Mouse (Mus musculus): ENCODE measurements at regions not wholly inside any gene's neighbourhood (a gene's known extent, or its start where the extent isn't known, plus 50 kb on each side); places are given as distances from the start of the nearest gene placed in this dataset.

DNA sequence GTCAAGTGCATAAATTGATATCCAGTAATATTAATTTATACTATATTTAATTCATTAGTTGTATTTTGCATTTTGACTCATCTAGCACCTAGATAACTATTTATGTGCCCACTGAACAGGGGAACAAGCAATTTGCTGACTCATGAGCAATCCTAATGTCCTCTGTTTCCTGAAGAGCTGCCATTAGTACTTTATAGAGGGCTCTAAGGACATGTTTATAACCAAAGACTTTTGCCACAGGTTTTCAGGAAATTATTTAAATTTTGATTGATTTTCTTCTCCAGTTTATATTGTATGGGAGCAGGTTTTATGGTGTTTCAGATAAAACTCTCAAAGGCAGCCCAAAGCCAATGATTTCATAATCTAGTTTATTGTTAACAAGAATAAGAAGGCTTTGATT lies 1018.4 kb downstream of the Car8 start:
- no peak for ATAC-seq (ENCODE audit: insufficient number of reproducible peaks, insufficient read depth, low FRiP score, low TSS enrichment, low read depth)
- no peaks in the 10 kb centered on the region for H3K36me3 ChIP-seq
- H3K4me2 ChIP-seq: no peak overlapping the region

DNA sequence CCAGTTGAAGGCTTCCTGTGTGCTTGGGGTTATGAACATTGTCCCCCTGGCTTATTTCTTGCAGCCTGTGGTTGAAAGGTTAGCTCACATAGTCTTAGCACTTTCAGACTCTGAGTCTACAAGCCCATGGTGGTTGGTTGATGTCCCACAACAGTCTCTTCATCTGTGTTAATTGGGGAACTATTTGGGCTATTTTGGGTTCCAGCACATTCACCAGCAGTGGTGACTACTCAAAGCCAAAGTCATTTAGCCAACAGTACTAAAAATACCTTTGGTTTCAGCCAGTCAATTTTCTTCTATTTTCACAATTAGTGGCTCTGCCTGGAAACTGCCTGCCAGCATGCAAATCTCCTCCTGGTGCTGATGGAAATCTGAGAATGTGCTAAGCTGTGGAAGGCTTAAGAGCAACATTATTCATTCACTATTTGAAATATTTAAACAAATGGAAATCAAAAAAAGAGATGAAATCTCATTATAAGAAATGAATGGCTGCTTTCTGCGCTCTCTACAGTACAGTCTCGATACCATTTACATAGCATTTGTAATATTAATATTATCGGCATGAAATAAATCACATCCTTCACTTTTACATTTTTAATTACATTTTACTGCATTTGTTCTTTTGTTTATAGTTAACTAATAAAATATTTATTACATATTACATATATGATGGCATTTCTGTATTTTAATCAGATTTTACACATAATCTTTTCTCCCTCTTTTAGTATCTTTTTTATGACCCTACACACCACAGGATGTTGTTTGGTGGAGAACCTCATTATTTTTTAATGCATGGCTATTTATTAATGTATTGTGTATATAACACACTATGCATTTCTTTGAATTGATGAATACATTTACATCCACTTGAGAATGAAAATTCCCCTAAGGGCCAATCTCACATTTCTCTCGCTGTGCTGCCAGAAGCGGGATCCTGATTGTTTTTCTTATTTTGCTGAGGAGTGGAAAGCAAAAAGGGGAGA lies 1023.5 kb downstream of the Car8 start:
- no peak for ATAC-seq (ENCODE audit: insufficient number of reproducible peaks, insufficient read depth, low FRiP score, low TSS enrichment, low read depth)
- Histone ChIP-seq H3K36me3 (no peaks in the 10 kb centered on the region), H3K4me1 (replicated peaks) (0 out of 2 replicates have a peak, but pooled peaks cover 4% of the 10 kb centered on the region), H3K9ac (replicated peaks) (no peak overlapping the region), H3K4me3 (replicated peaks) (no peak overlapping the region), H3K9me3 (no peaks in the 10 kb centered on the region), H3K27ac (no peak overlapping the region), H3K27me3 (no peaks in the 10 kb centered on the region), H3K4me2 (no peak overlapping the region)
- 68% methylated on average over 5 of the region's 5 CpGs for WGBS

More for the DNA sequence above, 1018.4 kb downstream of the Car8 start:
- Histone ChIP-seq H3K4me3 (replicated peaks) (no peak overlapping the region), H3K9me3 (no peaks in the 10 kb centered on the region), H3K4me1 (replicated peaks) (0 out of 2 replicates have a peak, but pooled peaks cover 4% of the 10 kb centered on the region), H3K27ac (no peak overlapping the region), H3K9ac (replicated peaks) (no peak overlapping the region), H3K27me3 (no peaks in the 10 kb centered on the region)

DNA sequence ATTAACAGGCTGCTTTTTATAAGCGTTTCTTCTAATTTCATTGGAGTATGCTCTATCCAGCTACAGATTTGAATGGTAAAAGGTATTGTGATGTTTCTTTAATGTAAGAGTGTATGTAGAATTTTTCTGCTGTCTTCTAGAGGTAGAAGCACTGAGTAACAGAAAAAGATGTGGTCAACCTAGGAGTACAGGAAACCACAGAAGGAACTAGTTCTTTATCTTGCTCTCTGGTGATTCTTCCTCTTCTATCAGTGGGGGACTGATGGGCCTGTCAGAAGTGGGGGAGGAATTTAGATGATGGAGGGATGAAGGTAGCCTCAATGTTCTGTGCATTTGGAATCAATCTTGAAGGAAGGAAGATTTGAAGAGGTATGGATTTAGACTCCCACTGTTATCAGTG lies 1031.9 kb downstream of the Car8 start:
- no peaks in the 10 kb centered on the region for H3K27me3 ChIP-seq
- no peak for ATAC-seq (ENCODE audit: insufficient number of reproducible peaks, insufficient read depth, low FRiP score, low TSS enrichment, low read depth)
- H3K4me1 ChIP-seq (replicated peaks): no peaks in the 10 kb centered on the region
- no peaks in the 10 kb centered on the region for H3K9me3 ChIP-seq
- H3K36me3 ChIP-seq: no peaks in the 10 kb centered on the region
- no peak overlapping the region for H3K9ac ChIP-seq (replicated peaks)
- H3K27ac ChIP-seq: no peak overlapping the region
- no peak overlapping the region for H3K4me2 ChIP-seq
- H3K4me3 ChIP-seq (replicated peaks): no peak overlapping the region
- 89% methylated on average over 1 of the region's 1 CpGs for WGBS

DNA sequence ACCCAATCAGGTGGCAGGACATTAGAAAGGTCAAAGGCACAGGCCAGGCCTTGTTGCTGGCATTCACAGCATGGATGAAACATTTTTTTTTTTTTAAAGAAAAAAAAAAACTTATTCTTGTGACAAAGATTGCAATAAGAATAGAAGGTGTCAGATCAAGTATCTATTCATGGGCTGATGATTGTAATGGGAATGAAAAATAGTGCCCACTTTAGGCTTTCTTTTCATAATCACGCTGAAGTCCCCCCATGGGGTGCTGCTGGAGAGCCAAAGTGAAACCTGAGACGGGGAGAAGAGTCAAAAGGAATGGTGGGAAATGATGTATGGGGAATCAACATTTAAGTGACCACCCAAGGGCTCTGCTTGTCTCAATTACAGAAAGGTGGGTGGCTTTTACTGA lies 1037.0 kb downstream of the Car8 start:
- WGBS: 30% methylated on average over 2 of the region's 2 CpGs
- ATAC-seq (ENCODE audit: insufficient number of reproducible peaks, insufficient read depth, low FRiP score, low TSS enrichment, low read depth): no peak
- no peaks in the 10 kb centered on the region for H3K27me3 ChIP-seq
- H3K4me2 ChIP-seq: no peak overlapping the region
- H3K4me3 ChIP-seq (replicated peaks): no peak overlapping the region
- no peaks in the 10 kb centered on the region for H3K36me3 ChIP-seq
- no peak overlapping the region for H3K9ac ChIP-seq (replicated peaks)
- no peaks in the 10 kb centered on the region for H3K4me1 ChIP-seq (replicated peaks)
- H3K9me3 ChIP-seq: no peaks in the 10 kb centered on the region
- H3K27ac ChIP-seq: no peak overlapping the region

DNA sequence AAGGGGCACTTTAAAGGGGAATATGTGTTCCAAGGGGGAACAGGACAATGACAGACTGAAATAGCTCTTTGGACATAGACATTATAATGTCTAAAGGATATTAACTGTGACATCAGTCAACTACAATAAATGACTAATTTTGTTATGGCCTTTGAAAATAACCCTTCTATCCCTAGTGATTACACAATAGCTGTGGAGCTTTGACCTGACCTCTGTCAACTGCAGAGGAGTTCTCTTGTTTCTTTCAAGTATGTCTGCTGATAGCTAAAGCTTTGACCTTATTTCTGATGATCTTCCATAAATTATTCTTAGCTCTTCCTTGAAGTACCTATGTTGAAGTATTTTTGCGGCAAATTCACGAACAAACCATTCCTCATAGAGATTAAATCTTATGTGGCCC lies 1038.9 kb downstream of the Car8 start:
- Histone ChIP-seq H3K27me3 (no peaks in the 10 kb centered on the region), H3K4me2 (no peak overlapping the region), H3K4me3 (replicated peaks) (no peak overlapping the region), H3K9ac (replicated peaks) (no peak overlapping the region), H3K27ac (no peak overlapping the region), H3K4me1 (replicated peaks) (no peaks in the 10 kb centered on the region), H3K9me3 (no peaks in the 10 kb centered on the region), H3K36me3 (no peaks in the 10 kb centered on the region)
- 89% methylated on average over 2 of the region's 2 CpGs for WGBS
- ATAC-seq (ENCODE audit: insufficient number of reproducible peaks, insufficient read depth, low FRiP score, low TSS enrichment, low read depth): no peak

DNA sequence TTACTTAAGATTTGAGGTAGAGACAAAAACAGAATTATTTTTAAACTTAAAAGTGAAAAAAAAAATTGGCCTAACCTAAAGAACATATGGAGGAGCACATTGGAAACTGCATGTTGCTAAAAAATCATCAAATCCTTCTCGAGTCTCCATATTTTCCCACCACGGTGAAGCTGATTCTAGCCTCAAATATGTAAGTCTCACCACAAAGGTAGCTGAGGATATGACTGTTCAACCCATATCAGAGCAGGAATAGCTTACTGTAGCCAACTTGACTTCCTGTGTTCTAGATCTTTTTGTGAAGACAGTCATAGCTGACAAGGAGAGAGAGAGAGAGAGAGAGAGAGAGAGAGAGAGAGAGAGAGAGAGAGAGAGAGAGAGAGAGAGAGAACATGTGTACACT lies 1039.8 kb downstream of the Car8 start:
- Histone ChIP-seq H3K27me3 (no peaks in the 10 kb centered on the region), H3K27ac (no peak overlapping the region), H3K4me3 (replicated peaks) (no peak overlapping the region), H3K36me3 (no peaks in the 10 kb centered on the region), H3K4me1 (replicated peaks) (no peaks in the 10 kb centered on the region), H3K9me3 (no peaks in the 10 kb centered on the region), H3K9ac (replicated peaks) (no peak overlapping the region), H3K4me2 (no peak overlapping the region)
- ATAC-seq (ENCODE audit: insufficient number of reproducible peaks, insufficient read depth, low FRiP score, low TSS enrichment, low read depth): no peak
- WGBS: 99% methylated on average over 2 of the region's 2 CpGs

DNA sequence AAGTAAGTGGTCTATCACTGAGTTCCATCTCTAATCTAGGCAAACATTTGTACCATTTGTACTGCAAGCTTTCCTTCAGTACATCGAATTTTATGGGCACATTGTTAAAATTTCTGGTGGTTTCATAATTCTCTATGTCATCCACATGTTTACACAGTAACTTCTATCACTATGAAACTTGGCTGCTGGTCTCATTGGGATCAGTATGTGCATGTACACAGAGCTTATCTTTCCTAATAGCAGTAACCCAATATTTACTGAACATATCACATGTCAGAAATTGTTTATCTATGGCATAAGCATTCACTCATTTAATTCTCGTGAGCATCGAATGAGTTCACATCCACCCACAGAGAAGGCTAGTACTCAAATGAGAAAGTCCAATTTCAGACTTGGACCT lies 1042.3 kb downstream of the Car8 start:
- 88% methylated on average over 3 of the region's 3 CpGs for WGBS
- no peaks in the 10 kb centered on the region for H3K4me1 ChIP-seq (replicated peaks)
- H3K9ac ChIP-seq (replicated peaks): no peak overlapping the region
- no peaks in the 10 kb centered on the region for H3K9me3 ChIP-seq
- no peaks in the 10 kb centered on the region for H3K36me3 ChIP-seq
- H3K4me2 ChIP-seq: no peak overlapping the region
- H3K27ac ChIP-seq: no peak overlapping the region
- no peaks in the 10 kb centered on the region for H3K27me3 ChIP-seq
- H3K4me3 ChIP-seq (replicated peaks): no peak overlapping the region
- no peak for ATAC-seq (ENCODE audit: insufficient number of reproducible peaks, insufficient read depth, low FRiP score, low TSS enrichment, low read depth)

DNA sequence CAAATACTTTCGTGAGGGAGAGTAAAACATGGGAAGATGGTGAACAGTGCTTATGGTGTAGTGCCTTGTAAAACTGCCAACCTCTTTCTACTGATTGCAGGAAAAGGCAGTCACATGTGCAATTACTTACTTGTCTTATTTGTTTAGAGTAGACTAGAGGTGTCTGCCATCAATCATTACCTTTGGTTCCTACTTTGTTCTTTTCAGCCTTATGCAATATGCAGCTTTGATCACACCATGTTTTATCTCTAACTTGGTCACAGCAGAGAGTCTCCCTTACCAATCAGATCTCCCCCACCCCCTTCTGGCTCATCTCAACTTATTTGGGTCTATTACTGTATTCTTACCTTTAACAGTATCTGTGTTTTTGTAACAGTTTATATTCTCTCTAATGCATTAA lies 1043.2 kb downstream of the Car8 start:
- Histone ChIP-seq H3K27me3 (no peaks in the 10 kb centered on the region), H3K27ac (no peak overlapping the region), H3K4me2 (no peak overlapping the region), H3K9me3 (no peaks in the 10 kb centered on the region), H3K9ac (replicated peaks) (no peak overlapping the region), H3K36me3 (no peaks in the 10 kb centered on the region), H3K4me3 (replicated peaks) (no peak overlapping the region), H3K4me1 (replicated peaks) (no peaks in the 10 kb centered on the region)
- 62% methylated on average over 1 of the region's 1 CpGs for WGBS
- ATAC-seq (ENCODE audit: insufficient number of reproducible peaks, insufficient read depth, low FRiP score, low TSS enrichment, low read depth): no peak

DNA sequence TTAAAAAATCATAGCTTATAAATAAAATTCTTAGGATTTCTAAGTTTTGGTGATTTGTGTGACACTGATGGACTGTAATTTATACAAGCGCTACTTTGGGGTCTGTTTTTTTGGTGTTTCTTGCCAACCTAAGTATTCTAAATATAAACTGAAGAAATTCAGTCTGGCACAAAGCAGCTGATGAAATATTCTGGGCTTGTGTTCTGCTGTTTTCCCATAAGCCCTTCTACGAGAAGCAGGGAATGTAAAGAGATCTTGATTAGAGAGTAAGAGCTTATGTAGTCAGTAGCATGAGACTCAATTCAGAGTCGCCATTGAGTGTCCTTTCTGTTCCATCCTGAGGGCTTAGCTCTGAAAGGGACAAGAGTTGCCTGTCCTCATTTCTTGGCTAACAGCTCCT lies 1046.9 kb downstream of the Car8 start:
- no peak overlapping the region for H3K4me3 ChIP-seq (replicated peaks)
- no peak for ATAC-seq (ENCODE audit: insufficient number of reproducible peaks, insufficient read depth, low FRiP score, low TSS enrichment, low read depth)
- no peak overlapping the region for H3K9ac ChIP-seq (replicated peaks)
- no peak overlapping the region for H3K27ac ChIP-seq
- H3K27me3 ChIP-seq: no peaks in the 10 kb centered on the region
- no peak overlapping the region for H3K4me2 ChIP-seq
- no peaks in the 10 kb centered on the region for H3K4me1 ChIP-seq (replicated peaks)
- no peaks in the 10 kb centered on the region for H3K36me3 ChIP-seq
- H3K9me3 ChIP-seq: no peaks in the 10 kb centered on the region
- WGBS: 88% methylated on average over 3 of the region's 3 CpGs

DNA sequence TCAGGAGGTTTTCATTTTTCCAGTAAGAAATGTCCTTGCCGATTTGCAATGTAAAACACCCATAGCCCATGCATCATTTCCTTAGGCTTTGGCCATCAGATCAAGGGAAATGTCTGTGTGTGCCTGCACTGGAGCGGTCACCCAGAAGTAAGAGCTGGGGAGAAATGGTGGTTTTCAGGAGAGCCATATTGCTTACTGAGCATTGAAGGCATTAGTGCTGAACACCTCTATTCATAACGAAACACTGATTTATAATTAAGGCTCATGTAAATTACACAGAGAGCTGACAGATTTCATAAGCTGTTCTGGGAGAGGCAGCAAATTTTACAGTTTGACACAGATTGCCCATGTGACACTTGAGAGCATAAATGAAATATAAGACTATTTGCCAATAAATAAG lies 1047.6 kb downstream of the Car8 start:
- H3K27me3 ChIP-seq: no peaks in the 10 kb centered on the region
- H3K4me1 ChIP-seq (replicated peaks): no peaks in the 10 kb centered on the region
- H3K27ac ChIP-seq: no peak overlapping the region
- WGBS: 92% methylated on average over 3 of the region's 3 CpGs
- H3K4me3 ChIP-seq (replicated peaks): no peak overlapping the region
- no peaks in the 10 kb centered on the region for H3K9me3 ChIP-seq
- H3K9ac ChIP-seq (replicated peaks): no peak overlapping the region
- H3K4me2 ChIP-seq: no peak overlapping the region
- no peak for ATAC-seq (ENCODE audit: insufficient number of reproducible peaks, insufficient read depth, low FRiP score, low TSS enrichment, low read depth)
- no peaks in the 10 kb centered on the region for H3K36me3 ChIP-seq

DNA sequence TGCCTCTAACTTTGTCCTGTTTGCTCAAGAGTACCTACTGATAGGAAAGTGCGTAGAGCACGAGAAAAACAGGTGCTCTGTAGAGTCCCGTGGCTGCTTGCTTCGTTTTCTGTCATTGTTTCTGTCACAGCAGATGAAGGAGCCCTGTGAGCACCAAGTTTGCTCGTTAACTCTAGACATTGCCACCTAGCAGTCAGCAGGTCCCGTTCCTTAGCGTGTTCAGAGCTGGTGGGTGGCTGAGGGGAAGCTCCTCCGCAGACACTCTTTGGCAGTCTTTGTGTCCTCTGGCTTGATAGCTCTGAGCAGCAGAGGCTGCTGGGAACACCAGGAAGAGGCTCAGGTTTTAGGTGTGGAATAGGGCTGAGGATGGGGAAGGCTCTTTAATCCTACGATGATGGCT lies 1063.8 kb downstream of the Car8 start:
- 79% methylated on average over 9 of the region's 9 CpGs for WGBS
- no peak for ATAC-seq (ENCODE audit: insufficient number of reproducible peaks, insufficient read depth, low FRiP score, low TSS enrichment, low read depth)
- Histone ChIP-seq H3K4me3 (replicated peaks) (no peak overlapping the region), H3K36me3 (no peaks in the 10 kb centered on the region), H3K9ac (replicated peaks) (no peak overlapping the region), H3K27ac (no peak overlapping the region), H3K4me1 (replicated peaks) (no peaks in the 10 kb centered on the region), H3K9me3 (no peaks in the 10 kb centered on the region), H3K4me2 (no peak overlapping the region), H3K27me3 (no peaks in the 10 kb centered on the region)

Data from limb, embryonic 12.5 days (tissue).